Mouse (Mus musculus) myocyte (in vitro differentiated cells): Measurements from ENCODE around the gene Wnt10a. TPM values are rescaled to one million over a fixed set of nuclear protein-coding genes. Genes with fewer than 3 reads are reported as not detected.

Experiments
- H3K27me3 ChIP-seq: one replicate; pipeline ENCODE4 v1.6.1; 2011; ENCODE audit not compliant: control insufficient read depth, insufficient read depth, insufficient read length
- H3K36me3 ChIP-seq: one replicate; pipeline ENCODE4 v1.6.1; 2011; ENCODE audit not compliant: control insufficient read depth, insufficient read depth
- H3K4me2 ChIP-seq: one replicate; pipeline ENCODE4 v1.6.1; 2011; ENCODE audit warnings: low read depth, control low read depth
- H3K4me3 ChIP-seq: one replicate; pipeline ENCODE4 v1.5.1; 2011; ENCODE audit warnings: mild to moderate bottlenecking, control low read depth, moderate library complexity
- H3K79me2 ChIP-seq: one replicate; pipeline ENCODE4 v1.6.1; 2011; ENCODE audit not compliant: control insufficient read depth, insufficient read depth
- H3ac ChIP-seq: one replicate; pipeline ENCODE4 v1.6.1; 2011; ENCODE audit not compliant: control insufficient read depth, insufficient read length
- CEBPB ChIP-seq: IDR thresholded peaks from 2 replicates; pipeline ENCODE4 v1.6.1; 2011; ENCODE audit warnings: mild to moderate bottlenecking, moderate library complexity; ENCODE audit not compliant: poor library complexity, insufficient read depth, severe bottlenecking
- E2F4 ChIP-seq: IDR thresholded peaks from one replicate; pipeline ENCODE4 v1.6.1; 2011; ENCODE audit warnings: mild to moderate bottlenecking, control low read depth, moderate library complexity; ENCODE audit not compliant: insufficient read depth
- MAX ChIP-seq: IDR thresholded peaks from one replicate; pipeline ENCODE4 v1.6.1; 2011; ENCODE audit warnings: low read depth, mild to moderate bottlenecking, control low read depth
- MYOD1 ChIP-seq, 3 experiments: IDR thresholded peaks; one replicate each; pipeline ENCODE4 v1.6.1; 2011; ENCODE audit warnings: control low read depth in 2 of 3, low read depth in 2 of 3, mild to moderate bottlenecking in 2 of 3, moderate library complexity in 1 of 3; ENCODE audit not compliant: insufficient read length in 2 of 3, control insufficient read depth in 1 of 3
- MYOG ChIP-seq, 3 experiments: IDR thresholded peaks; one replicate each; pipeline ENCODE4 v1.6.1; 2011; ENCODE audit warnings: control low read depth in 2 of 3, low read depth in 2 of 3, mild to moderate bottlenecking in 2 of 3; ENCODE audit not compliant: insufficient read length in 2 of 3, control insufficient read depth in 1 of 3, insufficient read depth in 1 of 3
- POLR2A ChIP-seq: IDR thresholded peaks from one replicate; pipeline ENCODE4 v1.6.1; 2011; ENCODE audit warnings: low read depth, mild to moderate bottlenecking, control low read depth, moderate library complexity; ENCODE audit not compliant: insufficient read length
- POLR2AphosphoS2 ChIP-seq: IDR thresholded peaks from one replicate; pipeline ENCODE4 v1.6.1; 2011; ENCODE audit warnings: low read depth, control low read depth; ENCODE audit not compliant: insufficient read length
- REST ChIP-seq: IDR thresholded peaks from one replicate; pipeline ENCODE4 v1.6.1; 2011; ENCODE audit warnings: mild to moderate bottlenecking, control low read depth, moderate library complexity; ENCODE audit not compliant: insufficient read depth, insufficient read length
- SRF ChIP-seq: IDR thresholded peaks from one replicate; pipeline ENCODE4 v1.6.1; 2011; ENCODE audit warnings: low read depth; ENCODE audit not compliant: control insufficient read depth, insufficient read length
- TCF12 ChIP-seq: IDR thresholded peaks from one replicate; pipeline ENCODE4 v1.6.1; 2011; ENCODE audit warnings: mild to moderate bottlenecking, control low read depth; ENCODE audit not compliant: poor library complexity, insufficient read depth, severe bottlenecking
- TCF3 ChIP-seq: IDR thresholded peaks from one replicate; pipeline ENCODE4 v1.6.1; 2011; ENCODE audit warnings: low read depth, control low read depth; ENCODE audit not compliant: insufficient read length
- USF1 ChIP-seq: IDR thresholded peaks from one replicate; pipeline ENCODE4 v1.6.1; 2011; ENCODE audit warnings: low read depth, mild to moderate bottlenecking, control low read depth, moderate library complexity
- polyA plus RNA-seq: library from polyadenylated mRNA; unstranded; fragments of >200 nt; fragmentation: generic; extraction: Trizol; gene quantifications from one replicate; pipeline ENCODE4 v1.2.1, GENCODE M21; 2012; ENCODE audit warnings: missing spikeins

Gene Wnt10a
- polyA plus RNA-seq, 1 experiment: 44.0 TPM

GRCm38 (mm10) chr1:74783554-74783953 is 7.8 kb upstream of the Wnt10a start:
- H3ac ChIP-seq: no peak overlapping the region
- TF ChIP-seq E2F4 (no peak), MAX (no peak), MYOD1 (IDR thresholded peaks at IDR 0.05; ENCODE audit: control insufficient read depth in 1 of 3, insufficient read length in 2 of 3, low read depth in 2 of 3) (peak in 1 of 3 experiments; percentile 13), MYOG (IDR thresholded peaks at IDR 0.05; ENCODE audit: control insufficient read depth in 1 of 3, insufficient read depth in 1 of 3, insufficient read length in 2 of 3, low read depth in 2 of 3) (peak in 1 of 3 experiments; percentile 47)
- H3K36me3 ChIP-seq: no peaks in the 10 kb centered on the region
- peak overlapping the region; percentile 66 for H3K4me2 ChIP-seq
- no peaks in the 10 kb centered on the region for H3K79me2 ChIP-seq
- H3K4me3 ChIP-seq: no peak overlapping the region
- H3K27me3 ChIP-seq: peaks cover 8% of the 10 kb centered on the region

- no peaks in the 10 kb centered on the region for H3K36me3 ChIP-seq
- H3K4me3 ChIP-seq: no peak overlapping the region
- TF ChIP-seq TCF3: no peak
- no peak for TF ChIP-seq USF1
- TF ChIP-seq CEBPB: no peak
- TF ChIP-seq POLR2A: no peak
- no peak for TF ChIP-seq MYOD1 (IDR thresholded peaks at IDR 0.05; ENCODE audit: control insufficient read depth in 1 of 3, insufficient read length in 2 of 3, low read depth in 2 of 3)
- TF ChIP-seq POLR2AphosphoS2: no peak
Measured at GRCm38 (mm10) chr1:74784041-74784759, 7.1 kb upstream of the Wnt10a start.

GRCm38 (mm10) chr1:74787846-74788245 is 3.5 kb upstream of the Wnt10a start:
- TF ChIP-seq POLR2AphosphoS2 (no peak), MAX (no peak), TCF12 (no peak)
- no peak overlapping the region for H3K4me3 ChIP-seq
- peaks cover 8% of the 10 kb centered on the region for H3K27me3 ChIP-seq
- peak overlapping the region; percentile 10 for H3K4me2 ChIP-seq
- peaks cover 5% of the 10 kb centered on the region for H3K79me2 ChIP-seq
- H3ac ChIP-seq: no peak overlapping the region
- no peaks in the 10 kb centered on the region for H3K36me3 ChIP-seq

More at GRCm38 (mm10) chr1:74784041-74784759, 7.1 kb upstream of the Wnt10a start:
- Histone ChIP-seq H3K27me3 (peaks cover 8% of the 10 kb centered on the region), H3K79me2 (no peaks in the 10 kb centered on the region), H3ac (peak overlapping the region; percentile 7), H3K4me2 (peak overlapping the region; percentile 66)

GRCm38 (mm10) chr1:74788603-74789176 is 2.6 kb upstream of the Wnt10a start:
- peaks cover 5% of the 10 kb centered on the region for H3K79me2 ChIP-seq
- H3K4me2 ChIP-seq: no peak overlapping the region
- H3K36me3 ChIP-seq: no peaks in the 10 kb centered on the region
- peaks cover 8% of the 10 kb centered on the region for H3K27me3 ChIP-seq
- H3ac ChIP-seq: no peak overlapping the region
- no peak overlapping the region for H3K4me3 ChIP-seq
- TF ChIP-seq TCF12 (no peak), TCF3 (no peak), CEBPB (no peak), USF1 (no peak), SRF (no peak)

GRCm38 (mm10) chr1:74790095-74790494 is 1.2 kb upstream of the Wnt10a start:
- Histone ChIP-seq H3ac (no peak overlapping the region), H3K4me2 (no peak overlapping the region), H3K4me3 (no peak overlapping the region), H3K79me2 (peaks cover 5% of the 10 kb centered on the region), H3K27me3 (no peaks in the 10 kb centered on the region), H3K36me3 (no peaks in the 10 kb centered on the region)
- no peak for TF ChIP-seq REST
- no peak for TF ChIP-seq E2F4
- no peak for TF ChIP-seq SRF
- TF ChIP-seq POLR2A: peak; percentile 17
- TF ChIP-seq POLR2AphosphoS2: no peak
- peak in 1 of 3 experiments; percentile 74 for TF ChIP-seq MYOG (IDR thresholded peaks at IDR 0.05; ENCODE audit: control insufficient read depth in 1 of 3, insufficient read depth in 1 of 3, insufficient read length in 2 of 3, low read depth in 2 of 3)
- TF ChIP-seq MYOD1 (IDR thresholded peaks at IDR 0.05; ENCODE audit: control insufficient read depth in 1 of 3, insufficient read length in 2 of 3, low read depth in 2 of 3): peak in 2 of 3 experiments; percentile 36 to 74
- TF ChIP-seq TCF3: no peak
- no peak for TF ChIP-seq MAX
- TF ChIP-seq CEBPB: no peak
- no peak for TF ChIP-seq USF1
